Mouse (Mus musculus): ENCODE data around the gene AI593442. TPM values are rescaled to one million over a fixed set of nuclear protein-coding genes. Genes with fewer than 3 reads are reported as not detected.

AI593442 gene
- polyA plus RNA-seq, 1 experiment from 2014 or later = 7.0 TPM

DNA sequence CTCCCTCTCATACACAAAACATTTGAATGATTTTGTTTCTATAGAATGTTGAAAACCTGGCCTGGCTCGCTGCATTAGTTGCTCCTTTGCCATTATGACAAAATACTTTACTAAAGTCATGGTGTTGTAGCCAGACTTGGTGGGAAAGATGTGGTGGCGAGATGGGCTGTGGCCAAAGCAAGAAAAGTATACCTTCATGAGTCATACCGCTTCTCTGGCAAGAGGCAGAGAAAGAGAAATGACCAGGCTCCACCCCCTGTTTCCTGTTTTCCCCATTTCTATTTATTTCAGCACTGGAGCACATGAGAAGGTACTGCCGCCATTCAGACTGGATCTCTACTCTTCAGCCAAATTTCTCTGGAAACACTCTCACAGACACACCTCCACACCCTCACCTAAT is 35.0 kb downstream of the AI593442 start:
- ATAC-seq = no peak

GRCm38 (mm10) chr9:52644156-52644555 is 35.4 kb downstream of the AI593442 start:
- Histone ChIP-seq H3K4me1 (no peaks in the 10 kb centered on the region), H3K27me3 (no peaks in the 10 kb centered on the region), H3K9ac (no peak overlapping the region), H3K4me2 (no peak overlapping the region), H3K4me3 (no peak overlapping the region), H3K9me3 (replicated peaks) (0 out of 2 replicates have a peak, but pooled peaks cover 5% of the 10 kb centered on the region), H3K27ac (no peak overlapping the region), H3K36me3 (ENCODE audit: poor library complexity, severe bottlenecking) (no peaks in the 10 kb centered on the region)
- WGBS = 87% methylated on average over 4 of the region's 4 CpGs
- ATAC-seq = no peak

More for the DNA sequence above, 35.0 kb downstream of the AI593442 start:
- Histone ChIP-seq H3K4me1 (no peaks in the 10 kb centered on the region), H3K9ac (no peak overlapping the region), H3K27ac (no peak overlapping the region), H3K27me3 (no peaks in the 10 kb centered on the region), H3K36me3 (ENCODE audit: poor library complexity, severe bottlenecking) (no peaks in the 10 kb centered on the region), H3K9me3 (replicated peaks) (0 out of 2 replicates have a peak, but pooled peaks cover 2% of the 10 kb centered on the region), H3K4me3 (no peak overlapping the region), H3K4me2 (no peak overlapping the region)
- 68% methylated on average over 4 of the region's 4 CpGs for WGBS

GRCm38 (mm10) chr9:52635991-52636390 is 43.6 kb downstream of the AI593442 start:
- ATAC-seq = no peak
- Histone ChIP-seq H3K9me3 (replicated peaks) (0 out of 2 replicates have a peak, but pooled peaks cover 5% of the 10 kb centered on the region), H3K9ac (no peak overlapping the region), H3K27ac (no peak overlapping the region), H3K4me3 (no peak overlapping the region), H3K36me3 (ENCODE audit: poor library complexity, severe bottlenecking) (no peaks in the 10 kb centered on the region), H3K4me1 (no peaks in the 10 kb centered on the region), H3K27me3 (no peaks in the 10 kb centered on the region), H3K4me2 (no peak overlapping the region)
- WGBS = 83% methylated on average over 2 of the region's 2 CpGs

- Histone ChIP-seq H3K4me3 (no peak overlapping the region), H3K9ac (no peak overlapping the region), H3K9me3 (replicated peaks) (no peaks in the 10 kb centered on the region), H3K27ac (no peak overlapping the region), H3K4me2 (no peak overlapping the region), H3K27me3 (no peaks in the 10 kb centered on the region), H3K4me1 (no peaks in the 10 kb centered on the region), H3K36me3 (ENCODE audit: poor library complexity, severe bottlenecking) (no peaks in the 10 kb centered on the region)
- no peak for ATAC-seq
- 82% methylated on average over 4 of the region's 4 CpGs for WGBS
Measured at GRCm38 (mm10) chr9:52623926-52624325, 55.7 kb downstream of the AI593442 start.
